Mouse (Mus musculus) neural tube, embryonic 12.5 days (tissue): Measurements from ENCODE around the gene Matn1. TPM values are rescaled to one million over a fixed set of nuclear protein-coding genes. Genes with fewer than 3 reads are reported as not detected.

Experiments
- ATAC-seq: fragments of 200-750 bp; cut with Nextera tagmentation; 2 replicates; pipeline ENCODE4 v1.8.0; 2017; ENCODE audit warnings: low read depth, mild to moderate bottlenecking, moderate TSS enrichment, moderate library complexity; ENCODE audit not compliant: low FRiP score
- H3K27ac ChIP-seq: fragments of 300-500 bp; sonication (generic); 2 replicates; pipeline ENCODE4 v1.5.1; 2016
- H3K27me3 ChIP-seq: fragments of 300-500 bp; sonication (generic); replicated peaks from 2 replicates; pipeline ENCODE4 v1.6.1; 2016; ENCODE audit warnings: mild to moderate bottlenecking
- H3K36me3 ChIP-seq: fragments of 300-500 bp; sonication (generic); 2 replicates; pipeline ENCODE4 v1.6.1; 2016; ENCODE audit warnings: mild to moderate bottlenecking
- H3K4me1 ChIP-seq: fragments of 300-500 bp; sonication (generic); 2 replicates; pipeline ENCODE4 v1.6.1; 2016
- H3K4me2 ChIP-seq: fragments of 300-500 bp; sonication (generic); replicated peaks from 2 replicates; pipeline ENCODE4 v1.6.1; 2016; ENCODE audit warnings: mild to moderate bottlenecking
- H3K4me3 ChIP-seq: fragments of 300-500 bp; sonication (generic); 2 replicates; pipeline ENCODE4 v1.5.1; 2016
- H3K9ac ChIP-seq: fragments of 300-500 bp; sonication (generic); 2 replicates; pipeline ENCODE4 v1.6.1; 2016; ENCODE audit warnings: mild to moderate bottlenecking
- H3K9me3 ChIP-seq: fragments of 300-500 bp; sonication (generic); 2 replicates; pipeline ENCODE4 v1.6.1; 2016; ENCODE audit warnings: mild to moderate bottlenecking
- WGBS: fragments of 180-500 bp; shearing (Covaris S2); methylation state at CpG from one replicate; pipeline ENCODE4 v1.1.7; 2016; 5-methylcytosine and 5-hydroxymethylcytosine counted together
- polyA plus RNA-seq: library from polyadenylated mRNA; unstranded; fragments of >200 nt; fragmentation: Nextera tagmentation; extraction: Ambion mirVana; gene quantifications from 2 replicates; pipeline ENCODE4 v1.2.1, GENCODE M21; 2016

The Matn1 gene
- 0.29 and 0.62 TPM in 2 replicates for polyA plus RNA-seq

DNA sequence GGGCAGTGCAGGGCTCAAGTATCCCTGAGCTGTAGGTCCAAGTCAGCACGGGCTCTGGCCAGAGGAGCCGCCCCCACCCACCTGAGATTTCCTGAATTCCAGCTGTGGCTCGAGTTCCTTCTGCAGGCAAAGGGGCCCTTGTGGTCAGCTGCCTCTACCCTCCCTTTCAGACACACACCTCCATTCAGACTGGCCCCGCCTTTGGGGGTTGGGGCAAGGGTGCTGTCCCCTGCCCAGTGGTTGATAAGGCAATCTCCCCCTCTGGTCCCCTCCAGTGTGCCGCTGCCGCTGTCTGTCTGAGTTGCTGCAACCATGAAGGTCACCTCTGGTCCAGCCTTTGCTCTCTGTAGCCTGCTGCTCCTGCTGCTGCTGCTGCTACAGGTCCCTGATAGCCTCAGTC, at the start of gene Matn1:
Gene Matn1, plus strand, starts transcription at position 274 of the 400 bp plus-strand sequence.
- Histone ChIP-seq H3K36me3 (no peaks in the 10 kb centered on the region), H3K27ac (no peak within 1 kb of the TSS), H3K9ac (no peak within 1 kb of the TSS), H3K4me1 (0 out of 2 replicates have a peak, but pooled peaks cover 5% of the 10 kb centered on the region), H3K27me3 (0 out of 2 replicates have a peak, but pooled peaks cover 3% of the 10 kb centered on the region), H3K9me3 (no peaks in the 10 kb centered on the region), H3K4me3 (no peak within 1 kb of the TSS), H3K4me2 (no peak within 1 kb of the TSS)
- WGBS = 50% methylated on average over 6 of the region's 6 CpGs
- ATAC-seq = no peak

DNA sequence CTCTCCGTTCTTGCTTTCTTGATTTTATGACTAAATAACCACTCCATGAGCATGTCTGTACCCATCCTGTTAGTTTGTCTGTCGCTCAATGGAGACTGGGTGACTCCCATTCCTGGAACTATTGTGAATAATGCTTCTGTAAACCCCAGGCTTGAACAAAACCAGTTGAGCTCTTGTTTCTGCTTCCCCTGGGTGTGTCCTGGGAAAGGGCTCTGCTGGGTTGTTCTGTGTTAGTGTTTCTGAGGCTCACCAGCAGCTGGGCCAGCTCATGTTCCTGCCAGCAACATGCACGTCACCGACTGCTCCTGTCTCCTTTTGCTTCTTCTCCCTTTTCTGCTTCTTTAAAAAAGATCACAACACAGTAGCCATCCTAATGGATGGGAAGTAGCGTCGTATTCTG, 48.5 kb upstream of the Matn1 start:
- no peaks in the 10 kb centered on the region for H3K4me1 ChIP-seq
- ATAC-seq = no peak
- 88% methylated on average over 6 of the region's 6 CpGs for WGBS
- no peaks in the 10 kb centered on the region for H3K36me3 ChIP-seq
- H3K9me3 ChIP-seq = no peaks in the 10 kb centered on the region
- H3K4me3 ChIP-seq = no peak overlapping the region
- no peaks in the 10 kb centered on the region for H3K27me3 ChIP-seq
- no peak overlapping the region for H3K4me2 ChIP-seq
- no peak overlapping the region for H3K27ac ChIP-seq
- H3K9ac ChIP-seq = no peak overlapping the region

DNA sequence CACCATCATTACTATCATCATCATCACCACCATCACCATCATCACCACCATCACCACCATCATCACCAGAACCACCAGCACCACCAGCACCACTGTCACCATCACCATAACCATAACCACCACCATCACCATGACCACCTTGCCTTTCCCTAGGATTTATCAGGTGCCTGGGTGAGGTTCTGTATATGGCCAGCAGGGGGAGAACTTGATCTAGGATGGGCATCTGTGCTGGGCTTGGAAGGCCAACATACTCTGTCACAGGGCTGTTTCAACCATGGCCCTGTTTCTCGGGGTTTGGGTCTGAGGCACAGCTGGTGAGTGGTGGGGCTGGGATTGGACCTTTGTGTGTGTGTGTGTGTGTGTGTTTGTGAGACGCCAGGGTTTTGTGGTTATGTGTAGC, 47.8 kb upstream of the Matn1 start:
- Histone ChIP-seq H3K4me1 (no peaks in the 10 kb centered on the region), H3K9me3 (no peaks in the 10 kb centered on the region), H3K27me3 (no peaks in the 10 kb centered on the region), H3K4me2 (no peak overlapping the region), H3K4me3 (no peak overlapping the region), H3K27ac (no peak overlapping the region), H3K36me3 (no peaks in the 10 kb centered on the region), H3K9ac (no peak overlapping the region)
- 54% methylated on average over 2 of the region's 2 CpGs for WGBS
- ATAC-seq = no peak

- 67% methylated on average over 3 of the region's 3 CpGs for WGBS
These were observed 44.8 kb upstream of the Matn1 start for GRCm38 (mm10) chr4:130899383-130899781.

DNA sequence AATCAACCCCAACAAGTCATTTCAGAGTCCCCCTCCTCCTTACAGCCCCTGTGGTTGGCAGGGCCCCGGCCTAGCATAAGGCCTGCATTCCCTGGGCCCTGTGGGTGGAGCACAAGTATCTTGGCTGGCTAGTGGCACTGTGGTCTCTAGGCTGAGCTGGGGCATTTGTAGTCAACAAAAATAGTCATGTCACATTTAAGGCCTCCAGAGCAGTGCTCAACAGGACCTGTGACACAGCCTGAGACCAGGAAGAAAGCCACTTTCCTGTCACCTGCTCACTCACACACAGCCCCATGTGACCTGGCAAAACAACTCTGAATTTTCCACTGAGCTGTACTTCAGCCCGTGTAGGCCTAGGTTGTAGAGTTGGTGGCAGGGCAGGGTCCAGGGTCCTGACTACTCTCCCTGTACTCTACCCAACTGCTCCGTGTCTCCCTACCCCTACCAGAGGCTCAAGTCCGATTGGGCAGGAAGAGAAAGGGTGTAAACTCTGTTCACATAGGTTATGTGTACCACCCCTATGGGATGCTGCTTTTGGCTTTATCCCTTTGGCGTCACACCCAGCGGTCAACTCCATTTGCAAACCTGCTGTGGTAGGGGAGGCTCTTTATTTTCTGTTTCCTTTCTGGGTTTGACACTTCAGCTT, 44.3 kb upstream of the Matn1 start:
- H3K9ac ChIP-seq = no peak overlapping the region
- no peak overlapping the region for H3K4me2 ChIP-seq
- H3K4me3 ChIP-seq = no peak overlapping the region
- no peaks in the 10 kb centered on the region for H3K36me3 ChIP-seq
- 85% methylated on average over 6 of the region's 6 CpGs for WGBS
- ATAC-seq = no peak
- peaks cover 14% of the 10 kb centered on the region for H3K4me1 ChIP-seq
- no peaks in the 10 kb centered on the region for H3K27me3 ChIP-seq
- no peak overlapping the region for H3K27ac ChIP-seq
- H3K9me3 ChIP-seq = no peaks in the 10 kb centered on the region

More at GRCm38 (mm10) chr4:130899383-130899781, 44.8 kb upstream of the Matn1 start:
- no peak overlapping the region for H3K9ac ChIP-seq
- H3K27me3 ChIP-seq = no peaks in the 10 kb centered on the region
- H3K9me3 ChIP-seq = no peaks in the 10 kb centered on the region
- H3K27ac ChIP-seq = no peak overlapping the region
- no peak overlapping the region for H3K4me3 ChIP-seq
- peaks cover 9% of the 10 kb centered on the region; the same call in 1 of the 2 replicates for H3K4me1 ChIP-seq
- H3K4me2 ChIP-seq = no peak overlapping the region
- no peak for ATAC-seq
- no peaks in the 10 kb centered on the region for H3K36me3 ChIP-seq

- H3K4me2 ChIP-seq = no peak overlapping the region
- H3K9me3 ChIP-seq = no peaks in the 10 kb centered on the region
- H3K27ac ChIP-seq = no peak overlapping the region
- no peaks in the 10 kb centered on the region for H3K36me3 ChIP-seq
- no peak overlapping the region for H3K9ac ChIP-seq
- no peaks in the 10 kb centered on the region for H3K27me3 ChIP-seq
- WGBS = 71% methylated on average over 7 of the region's 7 CpGs
- peaks cover 15% of the 10 kb centered on the region for H3K4me1 ChIP-seq
- no peak for ATAC-seq
- H3K4me3 ChIP-seq = no peak overlapping the region
These were observed 43.4 kb upstream of the Matn1 start for GRCm38 (mm10) chr4:130900746-130901145.

- WGBS = 55% methylated on average over 8 of the region's 8 CpGs
- Histone ChIP-seq H3K9ac (no peak overlapping the region), H3K9me3 (no peaks in the 10 kb centered on the region), H3K36me3 (no peaks in the 10 kb centered on the region), H3K4me1 (peaks cover 22% of the 10 kb centered on the region), H3K27ac (no peak overlapping the region), H3K4me2 (no peak overlapping the region), H3K27me3 (no peaks in the 10 kb centered on the region), H3K4me3 (no peak overlapping the region)
- no peak for ATAC-seq
These were observed 41.9 kb upstream of the Matn1 start for GRCm38 (mm10) chr4:130902289-130902781.

DNA sequence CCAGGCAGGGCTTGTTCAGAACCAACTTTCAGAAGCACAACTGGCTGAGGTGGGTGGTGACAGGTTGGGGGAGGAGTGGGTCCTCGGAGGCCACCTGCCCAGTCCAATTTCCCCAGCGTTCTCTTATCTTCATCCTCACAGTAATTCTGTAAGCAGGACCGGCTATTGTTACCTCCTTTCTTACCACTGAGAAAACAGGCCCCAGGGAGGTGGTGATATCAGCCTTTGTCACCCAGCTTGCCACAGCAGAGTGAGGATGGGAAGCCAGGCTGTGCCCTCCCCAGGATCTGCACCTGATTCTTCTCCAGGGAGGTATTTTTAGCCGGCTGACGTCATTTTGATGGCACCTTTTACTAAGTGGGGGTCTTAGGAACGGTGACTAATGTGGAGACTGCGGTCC, 39.2 kb upstream of the Matn1 start:
- ATAC-seq = no peak
- H3K4me3 ChIP-seq = no peak overlapping the region
- H3K27me3 ChIP-seq = no peaks in the 10 kb centered on the region
- H3K36me3 ChIP-seq = no peaks in the 10 kb centered on the region
- no peaks in the 10 kb centered on the region for H3K9me3 ChIP-seq
- no peak overlapping the region for H3K9ac ChIP-seq
- WGBS = 83% methylated on average over 7 of the region's 7 CpGs
- H3K27ac ChIP-seq = no peak overlapping the region
- H3K4me2 ChIP-seq = no peak overlapping the region
- H3K4me1 ChIP-seq = peaks cover 27% of the 10 kb centered on the region

GRCm38 (mm10) chr4:130905882-130906281, 38.3 kb upstream of the Matn1 start:
- Histone ChIP-seq H3K4me2 (no peak overlapping the region), H3K9me3 (no peaks in the 10 kb centered on the region), H3K36me3 (no peaks in the 10 kb centered on the region), H3K27ac (no peak overlapping the region), H3K27me3 (no peaks in the 10 kb centered on the region), H3K9ac (no peak overlapping the region), H3K4me3 (no peak overlapping the region), H3K4me1 (peaks cover 27% of the 10 kb centered on the region)
- no peak for ATAC-seq
- 74% methylated on average over 6 of the region's 6 CpGs for WGBS

DNA sequence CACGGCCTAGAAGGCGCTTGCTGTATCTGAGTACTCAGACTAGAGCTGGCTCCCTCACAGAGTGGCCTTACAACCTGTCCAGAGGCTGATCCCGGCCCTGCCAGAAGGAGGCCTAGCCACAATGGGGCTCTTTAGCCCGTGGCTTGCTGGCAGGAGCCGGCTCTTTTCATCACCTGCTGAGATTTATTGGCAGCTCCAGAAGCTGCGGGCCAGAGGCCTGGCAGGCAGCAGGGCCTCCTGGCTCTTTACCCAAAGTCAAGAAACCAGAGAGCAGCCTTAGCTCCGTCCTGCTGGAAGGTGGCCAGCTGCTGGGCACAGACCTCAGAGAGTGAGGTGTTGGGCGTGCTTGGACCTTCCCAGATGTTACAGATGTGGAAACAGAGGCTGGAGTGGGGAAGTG, 37.9 kb upstream of the Matn1 start:
- no peaks in the 10 kb centered on the region for H3K36me3 ChIP-seq
- no peaks in the 10 kb centered on the region for H3K9me3 ChIP-seq
- no peak overlapping the region for H3K4me2 ChIP-seq
- peaks cover 27% of the 10 kb centered on the region for H3K4me1 ChIP-seq
- no peak for ATAC-seq
- H3K4me3 ChIP-seq = no peak overlapping the region
- no peak overlapping the region for H3K9ac ChIP-seq
- 27% methylated on average over 8 of the region's 8 CpGs for WGBS
- no peak overlapping the region for H3K27ac ChIP-seq
- no peaks in the 10 kb centered on the region for H3K27me3 ChIP-seq

GRCm38 (mm10) chr4:130907200-130908069, 36.8 kb upstream of the Matn1 start:
- H3K4me1 ChIP-seq = peaks cover 20% of the 10 kb centered on the region; the same call in 1 of the 2 replicates
- 86% methylated on average over 19 of the region's 19 CpGs for WGBS

DNA sequence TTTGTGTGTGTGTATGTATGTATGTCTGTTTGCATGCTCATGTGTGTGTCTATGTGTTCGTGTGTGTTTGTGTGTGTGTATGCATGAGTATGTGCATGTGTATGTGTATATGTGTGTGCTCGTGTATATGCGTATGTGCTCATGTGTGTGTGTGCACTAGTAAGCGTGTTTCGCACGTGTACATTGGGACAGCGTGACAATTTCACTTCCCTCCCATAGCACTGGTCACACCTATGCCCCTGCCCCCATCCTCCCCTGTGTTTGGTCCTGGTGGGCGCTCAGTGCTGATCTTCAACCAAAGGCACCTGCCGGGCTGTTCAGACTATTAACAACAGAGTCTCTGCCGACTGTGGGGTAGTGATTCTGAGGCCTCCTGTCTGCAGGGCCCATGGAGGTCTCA, 36.1 kb upstream of the Matn1 start:
- 96% methylated on average over 10 of the region's 10 CpGs for WGBS

More at GRCm38 (mm10) chr4:130907200-130908069, 36.8 kb upstream of the Matn1 start:
- Histone ChIP-seq H3K4me2 (no peak overlapping the region), H3K27me3 (no peaks in the 10 kb centered on the region), H3K27ac (no peak overlapping the region), H3K36me3 (no peaks in the 10 kb centered on the region), H3K9ac (no peak overlapping the region), H3K4me3 (no peak overlapping the region), H3K9me3 (no peaks in the 10 kb centered on the region)
- no peak for ATAC-seq

More for the DNA sequence above, 36.1 kb upstream of the Matn1 start:
- H3K4me3 ChIP-seq = no peak overlapping the region
- H3K9me3 ChIP-seq = no peaks in the 10 kb centered on the region
- H3K36me3 ChIP-seq = no peaks in the 10 kb centered on the region
- no peak overlapping the region for H3K9ac ChIP-seq
- H3K27ac ChIP-seq = no peak overlapping the region
- no peak overlapping the region for H3K4me2 ChIP-seq
- H3K27me3 ChIP-seq = no peaks in the 10 kb centered on the region
- no peak for ATAC-seq
- peaks cover 20% of the 10 kb centered on the region; the same call in 1 of the 2 replicates for H3K4me1 ChIP-seq
